Mouse (Mus musculus) liver, adult 2 months (tissue): ENCODE data around the gene Prr5l.

Experiments
- CTCF ChIP-seq: fragments of 200-500 bp; IDR thresholded peaks from 2 replicates; pipeline ENCODE4 v1.5.1; 2011; ENCODE audit warnings: low read depth, low read length, control low read depth
- POLR2A ChIP-seq: fragments of 200-500 bp; IDR thresholded peaks from 2 replicates; pipeline ENCODE4 v1.6.1; 2011; ENCODE audit warnings: low read length, control low read depth; ENCODE audit not compliant: insufficient read depth; ENCODE audit errors: extremely low read depth

DNA sequence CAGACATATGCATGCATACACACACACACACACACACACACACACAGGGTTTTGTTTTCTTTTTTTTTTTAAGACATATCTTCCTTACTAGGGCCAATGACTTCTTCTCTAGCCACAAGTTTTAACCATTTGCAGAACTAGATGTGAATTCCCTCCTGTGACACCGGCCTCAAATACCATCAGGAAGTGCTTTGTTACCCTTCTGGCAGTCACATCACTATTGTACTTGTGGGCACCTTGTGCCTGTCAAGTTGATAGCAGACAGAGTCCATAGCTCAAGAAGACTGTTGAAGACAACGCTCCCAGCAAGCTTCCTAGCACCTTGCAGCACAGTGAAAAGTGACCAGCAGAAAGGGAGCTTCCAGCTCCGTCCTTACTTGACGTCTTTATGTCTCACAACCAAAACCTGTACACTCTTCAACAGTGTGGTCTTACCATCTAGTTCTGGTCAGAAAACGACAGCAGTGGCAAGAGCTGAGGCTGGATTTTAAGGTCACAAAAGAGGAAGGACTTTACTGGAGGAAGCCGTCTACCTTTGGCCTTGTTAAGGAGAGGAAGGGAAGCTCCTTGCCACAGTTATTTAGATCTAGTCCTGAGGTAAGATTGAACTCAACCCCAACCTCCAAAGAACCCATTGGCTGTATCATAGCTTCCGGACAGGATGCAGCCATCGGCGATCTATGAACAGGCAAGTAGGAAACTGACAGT is 47.9 kb downstream of the Prr5l start:
- TF ChIP-seq CTCF, result no peak
- TF ChIP-seq POLR2A, result no peak
